Mouse (Mus musculus): ENCODE measurements around the gene Ugt1a7c.
"Not testable (repeated sequence)": the region's sequence is repeated elsewhere in the genome, so short reads cannot be mapped to it uniquely, and the experiment has no call there.

GRCm38 (mm10) chr1:88134457-88135011 is 39.7 kb downstream of the Ugt1a7c start, which contains the start of gene Ugt1a6a:
- not testable (repeated sequence) for TF ChIP-seq CTCF (IDR thresholded peaks at IDR 0.05; ENCODE audit: insufficient read depth, low read length); POLR2A (IDR thresholded peaks at IDR 0.05; ENCODE audit: borderline replicate concordance, extremely low read depth, low read depth, low read length)
